Mouse (Mus musculus) cortical plate, adult 2 months (tissue): ENCODE results near the gene Sdc3.

Experiments
- CTCF ChIP-seq: fragments of 200-500 bp; IDR thresholded peaks from 2 replicates; pipeline ENCODE4 v1.5.1; 2011; ENCODE audit warnings: mild to moderate bottlenecking, control low read depth, low read length; ENCODE audit not compliant: insufficient read depth; ENCODE audit errors: extremely low read depth
- POLR2A ChIP-seq: fragments of 200-500 bp; IDR thresholded peaks from 2 replicates; pipeline ENCODE4 v1.6.1; 2011; ENCODE audit warnings: mild to moderate bottlenecking, low read length, control low read depth; ENCODE audit not compliant: insufficient read depth; ENCODE audit errors: extremely low read depth

DNA sequence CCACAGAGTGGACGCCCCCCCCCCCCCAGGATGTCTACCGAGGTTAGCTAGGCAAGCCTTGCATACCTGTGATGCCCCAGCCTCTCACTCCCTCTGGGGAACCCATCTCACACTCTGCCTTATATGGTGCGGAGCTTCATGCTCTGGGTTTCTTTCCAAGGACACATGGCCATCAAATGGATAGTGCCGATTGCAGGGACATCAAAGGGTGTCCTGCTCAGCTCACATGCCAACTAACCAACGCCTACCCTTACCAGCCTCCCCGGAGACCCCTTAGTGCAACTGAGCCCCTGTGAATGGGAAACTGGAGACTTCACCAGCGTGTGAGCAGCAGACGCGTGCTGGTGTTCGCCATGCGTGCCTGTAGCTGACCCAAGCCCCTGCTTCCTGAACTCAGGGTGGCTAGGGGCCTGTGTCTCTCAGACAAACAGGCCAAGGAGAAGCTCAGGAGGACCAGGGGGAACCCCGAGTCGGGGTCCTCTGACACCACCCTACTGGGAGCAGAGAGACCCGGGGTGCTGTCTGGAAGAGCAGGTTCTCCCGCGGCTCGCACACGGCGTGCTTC is 444 bp upstream of the Sdc3 start:
- TF ChIP-seq CTCF = no peak
- TF ChIP-seq POLR2A = no peak
